Mouse (Mus musculus) heart, adult 2 months (tissue): Measurements from ENCODE around the gene Efcc1.

ENCODE experiments used
- CTCF ChIP-seq: fragments of 200-600 bp; IDR thresholded peaks from 2 replicates; pipeline ENCODE4 v1.8.1; 2022; ENCODE audit warnings: antibody characterized with exemption, mild to moderate bottlenecking, moderate library complexity
- POLR2A ChIP-seq: fragments of 200-500 bp; IDR thresholded peaks from 2 replicates; pipeline ENCODE4 v1.6.1; 2011; ENCODE audit warnings: mild to moderate bottlenecking, low read depth, low read length, control low read depth; ENCODE audit not compliant: insufficient read depth

- TF ChIP-seq CTCF (no peak), POLR2A (no peak)
Observed at GRCm38 (mm10) chr6:87712311-87712710, 18.4 kb upstream of the Efcc1 start.
